Mouse (Mus musculus): ENCODE measurements around the gene Dcdc2c. TPM values are rescaled to one million over a fixed set of nuclear protein-coding genes. Genes with fewer than 3 reads are reported as not detected.

The Dcdc2c gene
- total and polyA plus RNA-seq, 3 experiments: not detected

DNA sequence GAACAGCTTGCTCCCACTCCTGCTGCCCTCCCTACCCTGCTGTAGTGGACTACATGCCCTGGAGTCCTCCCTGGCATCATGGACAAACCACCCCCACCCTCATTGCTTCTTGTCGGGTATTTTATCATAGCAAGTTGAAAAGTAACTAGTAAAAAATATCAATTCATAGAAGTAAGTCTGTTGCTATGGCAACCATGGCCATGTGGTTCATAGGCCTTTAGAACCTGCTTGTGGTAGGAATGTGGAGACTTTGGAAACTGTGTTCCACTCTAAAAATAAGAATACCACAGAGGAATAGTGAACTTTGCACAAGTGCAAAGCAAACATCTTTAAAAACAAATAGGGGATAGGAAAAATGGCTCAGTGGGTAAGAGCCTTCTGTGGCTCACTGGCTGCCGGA, 20.0 kb upstream of the Dcdc2c start:
- in situ Hi-C loops (cut with MboI; ENCODE audit: low pct_ligation_motif_present, low pct_unique_long_range_greater_than_20kb, low sequenced_read_pairs): no loop called here
- Histone ChIP-seq H3K9me3 (replicated peaks; ENCODE audit: low read length) (peaks cover 2% of the 10 kb centered on the region), H3K79me2 (replicated peaks; ENCODE audit: control insufficient read depth, extremely low read depth, insufficient read depth, poor library complexity, severe bottlenecking) (no peaks in the 10 kb centered on the region), H3K27ac (ENCODE audit: insufficient read depth, low read depth) (no peak overlapping the region), H3K4me3 (replicated peaks in 1 of 3; ENCODE audit: low read depth in 2 of 3, low read length in 2 of 3, poor library complexity in 1 of 3) (no peak overlapping the region), H3K36me3 (replicated peaks in 1 of 2; ENCODE audit: control insufficient read depth in 1 of 2, insufficient read depth in 1 of 2, low read length in 1 of 2) (no peaks in the 10 kb centered on the region), H3K4me1 (ENCODE audit: control insufficient read depth in 1 of 2, insufficient read depth in 2 of 2) (no peaks in the 10 kb centered on the region), H3K4me2 (ENCODE audit: insufficient read depth, low read depth, poor library complexity, severe bottlenecking) (no peak overlapping the region), H3K27me3 (replicated peaks) (no peaks in the 10 kb centered on the region), H3K9ac (ENCODE audit: insufficient read depth, low read depth) (no peak overlapping the region)
- TF ChIP-seq ZMIZ1 (IDR thresholded peaks at IDR 0.05; ENCODE audit: low read depth, low read length) (no peak), RAD21 (IDR thresholded peaks at IDR 0.05; ENCODE audit: low read depth, low read length) (no peak), TCF12 (IDR thresholded peaks at IDR 0.05; ENCODE audit: low read depth, low read length) (no peak), JUND (conservative IDR thresholded peaks at IDR 0.05; ENCODE audit: low read depth, low read length) (no peak)
- dilution Hi-C loops (cut with MboI; ENCODE audit: extremely low pct_ligation_motif_present, extremely low pct_unique_long_range_greater_than_20kb, low sequenced_read_pairs): no loop called here
- DNase-seq (ENCODE audit: extremely low read depth): no peak

DNA sequence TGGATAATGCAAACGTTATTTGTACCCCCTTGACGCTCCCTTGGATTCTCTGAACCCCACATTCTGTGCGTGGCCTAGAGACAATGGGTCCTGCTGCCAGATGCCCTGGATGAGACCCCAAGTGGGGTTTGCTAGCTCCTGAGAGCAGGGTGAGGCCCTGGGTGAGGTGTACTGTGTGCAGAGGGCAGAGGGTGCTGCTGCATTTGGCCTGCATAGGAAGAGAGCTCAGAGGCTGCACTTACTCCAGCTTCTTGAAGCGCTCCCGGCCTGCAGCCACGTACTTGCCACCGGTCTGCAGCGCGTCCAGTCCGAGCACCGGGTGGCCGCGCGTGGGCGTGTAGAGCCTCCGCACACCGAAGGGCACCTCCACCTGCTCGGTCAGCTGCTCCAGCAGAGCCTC, 424 bp downstream of the Dcdc2c start:
- Histone ChIP-seq H3K4me2 (ENCODE audit: insufficient read depth, low read depth, poor library complexity, severe bottlenecking) (no peak overlapping the region), H3K4me1 (ENCODE audit: control insufficient read depth in 1 of 2, insufficient read depth in 2 of 2) (peaks cover 0 to 6% of the 10 kb centered on the region in 2 experiments; a peak in 1 of 4 replicates), H3K79me2 (replicated peaks; ENCODE audit: control insufficient read depth, extremely low read depth, insufficient read depth, poor library complexity, severe bottlenecking) (no peaks in the 10 kb centered on the region), H3K27ac (ENCODE audit: insufficient read depth, low read depth) (no peak overlapping the region), H3K9ac (ENCODE audit: insufficient read depth, low read depth) (no peak overlapping the region), H3K4me3 (replicated peaks in 1 of 3; ENCODE audit: low read depth in 2 of 3, low read length in 2 of 3, poor library complexity in 1 of 3) (no peak overlapping the region), H3K9me3 (replicated peaks; ENCODE audit: low read length) (no peaks in the 10 kb centered on the region), H3K27me3 (replicated peaks) (no peaks in the 10 kb centered on the region), H3K36me3 (replicated peaks in 1 of 2; ENCODE audit: control insufficient read depth in 1 of 2, insufficient read depth in 1 of 2, low read length in 1 of 2) (no peaks in the 10 kb centered on the region)
- TF ChIP-seq CHD2 (IDR thresholded peaks at IDR 0.05; ENCODE audit: low read length) (no peak), MEF2A (IDR thresholded peaks at IDR 0.05; ENCODE audit: borderline replicate concordance, low read depth, low read length) (no peak), PAX5 (IDR thresholded peaks at IDR 0.05; ENCODE audit: low read length) (no peak), MAX (IDR thresholded peaks at IDR 0.05; ENCODE audit: low read length) (no peak), BHLHE40 (IDR thresholded peaks at IDR 0.05; ENCODE audit: low read depth, low read length) (no peak), CHD1 (IDR thresholded peaks at IDR 0.05; ENCODE audit: low read depth, low read length) (no peak), USF1 (IDR thresholded peaks at IDR 0.05; ENCODE audit: low read depth, low read length) (no peak), GABPA (IDR thresholded peaks at IDR 0.05; ENCODE audit: insufficient replicate concordance, low read depth, low read length) (no peak), POLR2A (IDR thresholded peaks at IDR 0.05; ENCODE audit: low read depth, low read length) (no peak), MAFK (IDR thresholded peaks at IDR 0.05; ENCODE audit: insufficient replicate concordance, low read length) (no peak), TCF12 (IDR thresholded peaks at IDR 0.05; ENCODE audit: low read depth, low read length) (no peak), SMC3 (IDR thresholded peaks at IDR 0.05; ENCODE audit: low read depth, low read length) (no peak), CTCF (conservative IDR thresholded peaks at IDR 0.05 in 1 of 2, IDR thresholded peaks at IDR 0.05 in 1 of 2; ENCODE audit: low read depth in 2 of 2, low read length in 2 of 2) (no peak), IRF4 (IDR thresholded peaks at IDR 0.05; ENCODE audit: low read depth, low read length) (no peak), TBP (conservative IDR thresholded peaks at IDR 0.05; ENCODE audit: low read depth, low read length) (no peak), JUN (IDR thresholded peaks at IDR 0.05; ENCODE audit: insufficient read depth, low read depth, low read length) (no peak), NRF1 (IDR thresholded peaks at IDR 0.05; ENCODE audit: low read depth, low read length) (no peak), ZMIZ1 (IDR thresholded peaks at IDR 0.05; ENCODE audit: low read depth, low read length) (no peak)
- no peak for DNase-seq (ENCODE audit: extremely low read depth)
- dilution Hi-C loops (cut with MboI; ENCODE audit: extremely low pct_ligation_motif_present, extremely low pct_unique_long_range_greater_than_20kb, low sequenced_read_pairs) (no loop called here), in situ Hi-C loops (cut with MboI; ENCODE audit: low pct_ligation_motif_present, low pct_unique_long_range_greater_than_20kb, low sequenced_read_pairs) (no loop called here)
